Mouse (Mus musculus) effector memory CD4-positive, alpha-beta T cell, adult 5 months (primary cell): ENCODE measurements around the gene Ccdc27. TPM values are rescaled to one million over a fixed set of nuclear protein-coding genes. Genes with fewer than 3 reads are reported as not detected.

Experiments used
- polyA plus RNA-seq: library from polyadenylated mRNA; unstranded; fragments of 100-300 nt; shearing (Covaris generic); gene quantifications from one replicate; pipeline ENCODE4 v1.2.1, GENCODE M21; 2017

Ccdc27 gene
- polyA plus RNA-seq: not detected

DNA sequence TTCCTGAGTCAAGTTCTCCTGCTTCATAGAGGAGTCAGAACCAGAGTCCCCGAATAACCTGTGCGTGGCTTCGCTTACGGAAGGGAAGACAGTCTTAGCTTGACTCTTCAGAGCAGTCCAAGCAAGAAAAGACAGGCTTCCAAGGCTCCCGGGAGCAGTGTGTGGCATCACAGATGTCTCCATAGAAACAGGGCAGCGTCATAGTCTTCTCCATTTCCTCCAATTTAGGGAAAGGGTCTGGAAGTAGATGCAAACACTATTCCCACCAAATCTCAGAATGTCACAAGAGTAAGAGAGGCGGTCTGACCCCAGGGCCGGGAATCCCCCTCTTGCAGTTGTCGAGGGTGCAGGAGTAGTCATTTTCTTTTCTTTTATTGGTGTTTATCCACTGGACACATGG, at the start of gene Ccdc27:
TSS of gene Ccdc27 (minus strand) at position 101 of the 400 bp plus-strand sequence.

DNA sequence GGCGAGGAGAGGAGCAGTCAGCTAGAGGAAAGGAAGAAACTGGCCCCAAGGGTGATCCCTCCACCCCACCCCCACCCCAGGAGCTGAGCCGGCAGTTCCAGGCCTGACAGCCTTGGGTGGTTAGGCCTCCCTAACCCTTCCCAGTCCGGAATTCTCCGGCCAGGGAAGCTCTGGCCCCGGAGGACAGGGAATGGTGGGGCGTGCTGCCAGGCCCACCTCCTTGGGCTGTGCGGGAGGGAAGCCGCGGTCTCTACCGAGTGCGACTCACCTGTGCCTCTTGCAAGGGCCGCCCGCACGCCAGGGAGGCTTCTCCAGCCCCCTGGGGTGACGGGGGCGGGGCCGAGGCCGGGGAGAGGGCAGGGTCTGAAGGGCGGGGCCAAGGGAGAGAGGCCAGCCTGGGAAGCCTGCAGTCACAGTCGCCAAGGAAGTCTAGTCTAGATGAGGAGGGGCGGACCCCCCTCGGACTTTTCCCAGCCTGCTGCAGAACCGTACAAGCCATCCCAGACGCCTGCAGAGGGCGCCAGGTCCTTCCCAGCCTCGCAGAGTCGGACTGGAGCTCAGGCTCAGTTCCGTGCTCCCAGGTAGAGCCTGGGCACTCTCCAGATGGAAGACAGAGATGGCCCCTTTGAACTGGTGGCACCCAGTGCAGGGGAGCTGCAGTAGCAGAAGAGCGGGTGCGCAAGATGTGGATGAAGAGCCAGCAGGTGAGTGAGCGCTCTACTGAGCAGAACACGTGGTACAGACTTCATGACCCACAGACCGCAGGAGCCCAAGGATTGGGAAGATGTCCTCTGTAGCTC, 16.6 kb downstream of the Ccdc27 start, which contains the start of gene Smim1:
TSS of gene Smim1 (minus strand) at position 590 of the 800 bp plus-strand sequence.

GRCm38 (mm10) chr4:154011646-154012089, 30.8 kb downstream of the Ccdc27 start, which contains the start of gene Lrrc47:
Lrrc47 (plus strand) TSS chr4:154011731.

Other genes with a start within 250 kb of the Ccdc27 start
- gene A430005L14Rik, start 85.4 kb downstream of the Ccdc27 start, polyA plus RNA-seq: 34.3 TPM
- 20.4 TPM for gene Dffb, start 67.6 kb downstream of the Ccdc27 start, polyA plus RNA-seq
- 11.8 TPM for gene Cep104, start 67.5 kb downstream of the Ccdc27 start, polyA plus RNA-seq
- 38.4 TPM for gene Lrrc47, start 30.9 kb downstream of the Ccdc27 start, polyA plus RNA-seq
- gene Smim1, start 16.4 kb downstream of the Ccdc27 start, polyA plus RNA-seq: 0.56 TPM
- gene Trp73, start 97.5 kb upstream of the Ccdc27 start, polyA plus RNA-seq: not detected
- gene Wrap73, start 99.7 kb upstream of the Ccdc27 start, polyA plus RNA-seq: 22.2 TPM
- 356 TPM for gene Tprgl, start 118.0 kb upstream of the Ccdc27 start, polyA plus RNA-seq
- not detected for gene Megf6, start 128.1 kb upstream of the Ccdc27 start, polyA plus RNA-seq